Mouse (Mus musculus): ENCODE results near the gene Psen1.

GRCm38 (mm10) chr12:83651414-83651813, 36.5 kb upstream of the Psen1 start:
- TF ChIP-seq CTCF (IDR thresholded peaks at IDR 0.05; ENCODE audit: extremely low read depth, insufficient read depth, insufficient read length, insufficient replicate concordance) = no peak
- TF ChIP-seq POLR2A (IDR thresholded peaks at IDR 0.05; ENCODE audit: low read depth, low read length) = no peak

Measured in spleen, adult 2 months (tissue).